Mouse (Mus musculus) thymus, adult 2 months (tissue): ENCODE data around the gene Slc7a5. TPM values are rescaled to one million over a fixed set of nuclear protein-coding genes. Genes with fewer than 3 reads are reported as not detected.

Source experiments
- DNase-seq: peaks from one replicate; pipeline ENCODE4 v3.0.0; 2021
- H3K27ac ChIP-seq: fragments of 200-500 bp; 2 replicates; pipeline ENCODE4 v1.5.1; 2012; ENCODE audit warnings: low read length, control low read depth; ENCODE audit not compliant: control insufficient read depth, insufficient read depth
- H3K27me3 ChIP-seq: fragments of 200-500 bp; 2 replicates; pipeline ENCODE4 v1.6.1; 2012; ENCODE audit warnings: mild to moderate bottlenecking, low read length, moderate library complexity, mixed read lengths; ENCODE audit not compliant: control insufficient read depth, insufficient read depth
- H3K36me3 ChIP-seq: fragments of 200-500 bp; 2 replicates; pipeline ENCODE4 v1.6.1; 2012; ENCODE audit warnings: mild to moderate bottlenecking, low read length, moderate library complexity; ENCODE audit not compliant: control insufficient read depth, insufficient read depth
- H3K4me1 ChIP-seq: fragments of 200-500 bp; replicated peaks from 2 replicates; pipeline ENCODE4 v1.6.1; 2012; ENCODE audit warnings: low read length; ENCODE audit not compliant: control insufficient read depth, insufficient read depth
- H3K4me3 ChIP-seq: fragments of 200-500 bp; 2 replicates; pipeline ENCODE4 v1.5.1; 2012; ENCODE audit warnings: mild to moderate bottlenecking, low read length, control low read depth, moderate library complexity; ENCODE audit not compliant: control insufficient read depth, insufficient read depth
- CTCF ChIP-seq: fragments of 200-500 bp; IDR thresholded peaks from 2 replicates; pipeline ENCODE4 v1.5.1; 2012; ENCODE audit warnings: mild to moderate bottlenecking, control low read depth, low read length, moderate library complexity, borderline replicate concordance; ENCODE audit not compliant: control insufficient read depth, poor library complexity, insufficient read depth; ENCODE audit errors: extremely low read depth
- POLR2A ChIP-seq: fragments of 200-500 bp; IDR thresholded peaks from 2 replicates; pipeline ENCODE4 v1.6.1; 2012; ENCODE audit warnings: mild to moderate bottlenecking, low read length, control low read depth, moderate library complexity; ENCODE audit not compliant: control insufficient read depth, poor library complexity, insufficient read depth; ENCODE audit errors: extremely low read depth
- WGBS: fragments of 180-500 bp; shearing (Covaris S2); methylation state at CpG from one replicate; pipeline ENCODE4 v1.1.7; 2018; 5-methylcytosine and 5-hydroxymethylcytosine counted together
- polyA plus RNA-seq: library from polyadenylated mRNA; depleted of rRNA; stranded (reverse); fragments of >200 nt; gene quantifications from 2 replicates; pipeline ENCODE4 v1.2.3, GENCODE M21; 2012

Gene Slc7a5
- polyA plus RNA-seq, 1 experiment: 45.9 TPM

GRCm38 (mm10) chr8:121885433-121885832 lies 22.1 kb downstream of the Slc7a5 start:
- DNase-seq: no peak
- TF ChIP-seq CTCF (no peak), POLR2A (no peak)
- Histone ChIP-seq H3K36me3 (peaks cover 24% of the 10 kb centered on the region), H3K4me1 (no peaks in the 10 kb centered on the region), H3K4me3 (no peak overlapping the region), H3K27me3 (no peaks in the 10 kb centered on the region), H3K27ac (no peak overlapping the region)
- WGBS: 94% methylated on average over 6 of the region's 6 CpGs

DNA sequence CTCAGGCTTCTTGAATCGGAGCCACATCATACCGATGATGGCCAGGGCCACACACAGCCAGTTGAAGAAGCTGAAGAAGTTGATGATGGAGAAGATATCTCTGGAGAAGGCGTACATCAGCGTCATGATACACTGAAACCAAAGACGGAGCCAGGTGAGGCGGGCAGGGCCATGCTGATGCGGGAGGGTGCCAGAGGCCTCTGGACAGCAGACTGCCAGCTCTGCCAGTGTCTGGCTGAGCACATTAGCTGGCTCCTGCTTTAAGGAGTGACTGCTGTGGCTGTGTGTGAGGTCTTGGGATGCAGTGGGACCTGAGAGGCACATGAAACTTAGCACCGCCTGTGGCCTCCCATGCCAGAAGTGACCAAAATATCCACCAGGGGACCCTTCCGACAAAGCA lies 22.5 kb downstream of the Slc7a5 start:
- over 99% methylated on average over 9 of the region's 9 CpGs for WGBS
- peaks cover 24% of the 10 kb centered on the region for H3K36me3 ChIP-seq
- no peak overlapping the region for H3K27ac ChIP-seq
- no peak overlapping the region for H3K4me3 ChIP-seq
- H3K27me3 ChIP-seq: no peaks in the 10 kb centered on the region
- no peak for DNase-seq
- TF ChIP-seq CTCF (no peak), POLR2A (no peak)
- no peaks in the 10 kb centered on the region for H3K4me1 ChIP-seq

GRCm38 (mm10) chr8:121884181-121884580 lies 23.3 kb downstream of the Slc7a5 start:
- H3K4me1 ChIP-seq: no peaks in the 10 kb centered on the region
- TF ChIP-seq POLR2A (no peak), CTCF (no peak)
- H3K36me3 ChIP-seq: peaks cover 24% of the 10 kb centered on the region
- no peaks in the 10 kb centered on the region for H3K27me3 ChIP-seq
- H3K4me3 ChIP-seq: no peak overlapping the region
- DNase-seq: no peak
- no peak overlapping the region for H3K27ac ChIP-seq
- WGBS: 96% methylated on average over 3 of the region's 3 CpGs

DNA sequence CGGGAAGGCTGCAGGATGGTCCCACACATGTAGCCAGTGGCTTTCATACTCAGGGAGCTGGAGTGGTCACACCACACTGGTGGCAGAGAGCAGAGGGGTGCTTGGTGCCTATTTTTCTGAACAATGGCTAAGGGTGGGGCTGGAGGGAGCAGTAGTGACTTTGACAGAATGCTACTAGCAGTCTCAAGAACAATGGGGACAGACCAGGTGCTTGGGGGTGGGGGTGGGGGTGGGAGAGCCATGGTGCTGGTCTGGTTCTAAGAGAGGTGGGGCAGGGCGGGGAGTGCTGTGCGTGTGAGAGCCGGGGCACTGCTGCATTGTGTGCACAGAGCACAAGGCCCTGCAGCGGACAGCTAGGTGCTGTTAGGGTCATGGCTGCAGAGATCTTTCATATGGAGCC lies 25.6 kb downstream of the Slc7a5 start:
- 96% methylated on average over 5 of the region's 5 CpGs for WGBS
- Histone ChIP-seq H3K4me3 (no peak overlapping the region), H3K4me1 (no peaks in the 10 kb centered on the region), H3K27me3 (no peaks in the 10 kb centered on the region), H3K36me3 (peaks cover 24% of the 10 kb centered on the region), H3K27ac (no peak overlapping the region)
- DNase-seq: no peak
- TF ChIP-seq CTCF: no peak
- no peak for TF ChIP-seq POLR2A

DNA sequence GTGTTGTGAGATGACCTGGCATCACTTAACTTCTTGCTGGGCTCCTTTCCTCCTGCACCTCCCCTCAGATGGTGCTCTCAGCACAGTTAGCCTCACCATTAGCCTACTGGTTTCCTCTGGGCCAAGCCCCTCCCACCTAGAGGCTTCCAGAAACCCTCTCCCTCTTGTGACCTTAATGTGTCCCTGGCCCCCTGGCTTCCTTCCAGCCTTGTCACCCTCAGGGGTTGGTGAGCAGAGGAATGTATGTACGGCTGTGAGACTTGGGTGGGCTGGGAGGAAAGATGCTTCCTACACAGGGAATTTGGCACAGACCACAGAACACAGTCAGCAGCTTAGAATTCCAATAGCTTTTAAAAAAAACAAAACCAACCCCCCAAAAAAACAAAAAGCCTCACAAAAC lies 26.7 kb downstream of the Slc7a5 start:
- DNase-seq: no peak
- Histone ChIP-seq H3K36me3 (peaks cover 18% of the 10 kb centered on the region), H3K27me3 (no peaks in the 10 kb centered on the region), H3K4me1 (no peaks in the 10 kb centered on the region), H3K4me3 (no peak overlapping the region), H3K27ac (no peak overlapping the region)
- WGBS: 89% methylated on average over 1 of the region's 1 CpGs
- TF ChIP-seq CTCF (no peak), POLR2A (no peak)

GRCm38 (mm10) chr8:121879712-121880111 lies 27.8 kb downstream of the Slc7a5 start:
- no peak for DNase-seq
- WGBS: 89% methylated on average over 3 of the region's 3 CpGs
- H3K36me3 ChIP-seq: peaks cover 11% of the 10 kb centered on the region
- no peaks in the 10 kb centered on the region for H3K27me3 ChIP-seq
- H3K27ac ChIP-seq: no peak overlapping the region
- no peak overlapping the region for H3K4me3 ChIP-seq
- TF ChIP-seq POLR2A (no peak), CTCF (no peak)
- no peaks in the 10 kb centered on the region for H3K4me1 ChIP-seq

DNA sequence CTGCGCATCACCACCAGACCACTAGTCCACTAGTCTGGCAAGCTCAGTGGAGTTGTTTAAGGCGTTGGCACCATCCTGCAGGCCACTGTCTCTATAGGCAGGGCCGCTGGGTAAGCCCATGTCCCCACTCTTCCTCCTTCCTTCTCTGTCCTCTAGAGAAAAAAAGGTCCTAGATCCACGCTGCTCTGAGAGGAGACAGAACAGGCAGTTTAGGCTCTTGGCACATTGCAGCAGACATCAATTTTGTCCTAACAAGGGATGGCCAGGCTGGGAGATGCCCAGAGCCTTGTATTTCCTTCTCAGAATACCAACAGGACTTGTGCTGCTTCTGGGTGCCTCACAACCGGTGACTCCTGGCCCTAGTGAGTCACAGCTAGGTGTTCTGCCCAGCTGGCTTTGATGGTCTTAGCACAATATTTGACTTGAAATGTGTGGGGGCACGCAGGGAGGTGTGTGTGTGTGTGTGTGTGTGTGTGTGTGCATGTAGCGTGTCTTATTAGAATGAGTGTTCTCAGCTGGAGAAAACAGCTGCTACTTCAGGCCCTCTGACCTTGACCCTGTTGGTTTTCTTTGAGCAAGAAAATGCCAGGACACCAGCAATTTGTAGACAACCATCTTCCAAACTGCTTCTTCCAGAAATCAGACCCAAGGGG lies 29.5 kb downstream of the Slc7a5 start:
- no peak overlapping the region for H3K4me3 ChIP-seq
- no peak for DNase-seq
- no peaks in the 10 kb centered on the region for H3K4me1 ChIP-seq
- H3K27ac ChIP-seq: no peak overlapping the region
- WGBS: 91% methylated on average over 7 of the region's 7 CpGs
- H3K27me3 ChIP-seq: no peaks in the 10 kb centered on the region
- no peak for TF ChIP-seq CTCF
- TF ChIP-seq POLR2A: no peak
- H3K36me3 ChIP-seq: peaks cover 5% of the 10 kb centered on the region; the same call in 1 of the 2 replicates
